Mouse (Mus musculus) heart, postnatal 4 days (tissue): ENCODE results near the gene Ifnl2. TPM values are rescaled to one million over a fixed set of nuclear protein-coding genes. Genes with fewer than 3 reads are reported as not detected.

Experiments used
- DNase-seq: peaks from one replicate; pipeline ENCODE4 v3.0.0; 2021
- total RNA-seq, 2 experiments: library from RNA; stranded (reverse); gene quantifications; 2 replicates each; pipeline ENCODE4 v1.2.3; 2021

Ifnl2 gene
- total RNA-seq, 2 experiments from 2014 or later, result not detected

DNA sequence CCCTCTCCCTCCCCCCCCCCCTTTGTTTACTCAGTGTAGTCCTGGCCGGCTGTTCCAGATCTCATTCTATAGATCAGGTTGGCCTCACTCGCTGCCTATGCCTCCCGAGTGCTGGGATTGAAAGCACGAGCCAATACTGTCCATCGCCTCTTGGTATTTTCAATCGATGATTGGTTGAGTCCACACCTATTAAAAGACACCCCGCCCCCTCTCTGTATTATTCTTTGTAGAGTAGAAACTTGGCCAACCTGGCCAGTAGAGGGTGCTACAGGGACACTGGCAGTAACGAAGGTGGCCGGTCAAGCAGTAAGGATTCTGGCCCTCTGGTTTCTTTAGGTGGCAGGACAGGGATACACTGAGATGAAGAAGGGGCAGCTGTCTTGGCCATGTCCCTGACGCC lies 19.8 kb downstream of the Ifnl2 start:
- DNase-seq, result peak; percentile 64

DNA sequence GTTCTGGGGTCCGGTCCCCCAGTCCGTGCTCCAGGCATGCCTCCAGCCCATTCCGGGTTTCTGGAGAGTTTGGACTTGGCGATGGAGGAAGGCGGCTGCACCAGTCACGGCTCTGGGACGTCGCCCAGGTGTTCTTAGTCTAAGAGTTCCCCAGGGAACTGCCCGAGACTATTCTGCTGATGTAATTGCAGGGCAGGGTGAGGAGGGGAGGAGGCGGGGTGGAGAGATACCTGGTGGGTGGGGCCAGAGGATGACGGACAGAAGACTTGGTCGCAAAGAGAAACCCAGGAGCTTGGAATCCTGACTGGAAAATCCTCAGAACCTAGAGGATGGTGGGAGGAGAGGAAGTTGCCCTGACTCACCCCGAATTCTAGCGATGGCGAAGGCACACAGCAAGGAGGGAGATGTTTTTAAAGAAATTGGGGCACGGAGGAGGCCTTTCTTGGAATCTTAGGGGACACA lies 22.2 kb downstream of the Ifnl2 start:
- no peak for DNase-seq

DNA sequence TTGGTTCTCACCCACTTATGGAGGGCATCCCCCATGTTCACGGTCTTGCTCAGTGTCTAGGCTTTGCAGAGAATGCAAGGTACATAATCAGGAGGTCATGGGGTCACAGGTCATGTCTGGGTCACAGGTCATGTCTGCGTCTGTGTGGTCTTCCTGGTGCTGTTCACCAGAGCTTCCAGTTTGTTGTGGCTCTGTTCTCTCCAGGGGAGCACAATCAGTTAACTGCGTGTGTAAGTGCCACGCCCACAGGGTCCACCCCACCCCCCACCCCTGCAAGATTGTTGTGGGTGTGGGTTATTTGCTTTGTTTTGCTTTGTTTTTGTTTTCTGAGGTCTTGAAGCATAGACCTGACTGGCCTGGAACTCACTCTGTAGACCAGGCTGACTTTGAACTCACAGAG lies 26.1 kb downstream of the Ifnl2 start:
- DNase-seq, result no peak

DNA sequence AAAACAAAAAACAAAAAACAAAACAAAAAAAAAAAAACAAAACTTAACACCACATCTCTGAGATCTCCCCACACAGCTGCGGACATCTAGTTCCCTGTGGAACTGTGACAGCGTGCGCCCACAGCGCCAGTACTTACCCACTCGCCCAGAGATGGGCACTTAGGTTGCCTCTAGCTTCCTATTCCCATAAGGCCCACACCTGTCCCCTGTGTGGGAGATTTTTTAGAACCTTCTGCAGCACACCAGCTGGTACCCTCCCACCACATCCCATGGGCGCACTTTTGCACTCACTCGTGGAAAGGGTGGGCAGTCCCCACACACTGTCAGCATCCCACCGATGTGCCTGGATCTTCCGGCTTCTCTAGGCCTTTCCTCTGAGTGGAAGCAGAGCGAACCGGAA lies 27.4 kb downstream of the Ifnl2 start:
- no peak for DNase-seq

DNA sequence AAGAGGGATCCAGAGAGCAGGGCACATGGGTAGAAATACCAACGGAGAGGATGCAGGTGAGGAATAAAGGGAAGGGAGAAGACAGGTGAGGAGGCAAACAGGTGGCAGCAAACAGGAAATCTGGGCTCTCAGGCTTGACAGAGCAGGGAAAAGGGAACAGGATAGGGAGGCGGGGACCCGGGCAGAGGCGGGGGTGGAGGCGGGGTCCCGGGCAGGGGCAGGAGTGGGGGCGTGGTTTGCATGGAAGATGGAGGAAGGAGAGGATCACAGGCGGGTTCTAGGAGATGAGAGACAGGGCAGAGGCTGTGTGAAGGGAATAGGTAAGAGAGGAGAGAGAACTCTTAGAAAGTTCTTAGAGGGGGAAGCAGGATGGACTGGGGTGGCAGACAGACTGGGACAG lies 31.4 kb downstream of the Ifnl2 start:
- no peak for DNase-seq

GRCm38 (mm10) chr7:28477363-28477762 lies 32.9 kb downstream of the Ifnl2 start:
- no peak for DNase-seq

DNA sequence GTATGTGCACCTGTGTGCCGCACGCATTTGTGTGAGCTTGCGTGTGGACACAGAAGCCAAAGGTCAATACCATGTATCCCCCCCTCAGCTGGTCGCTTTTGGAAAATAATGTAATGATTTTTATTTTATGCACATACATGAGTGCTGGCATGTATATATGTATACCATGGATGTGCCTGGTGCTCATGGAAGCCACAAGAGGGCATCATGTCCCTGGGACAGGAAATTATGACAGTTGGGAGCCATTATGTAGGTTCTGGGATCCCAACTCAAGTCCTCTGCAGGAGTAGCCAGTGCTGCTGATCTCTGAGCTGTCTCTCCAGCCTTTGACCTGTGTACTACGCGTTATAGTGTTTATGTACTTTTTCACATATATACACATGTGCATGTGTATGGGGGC lies 34.1 kb downstream of the Ifnl2 start:
- DNase-seq, result no peak

- DNase-seq, result peak; percentile 63
Measured at GRCm38 (mm10) chr7:28467213-28467751, 43.0 kb downstream of the Ifnl2 start.

DNA sequence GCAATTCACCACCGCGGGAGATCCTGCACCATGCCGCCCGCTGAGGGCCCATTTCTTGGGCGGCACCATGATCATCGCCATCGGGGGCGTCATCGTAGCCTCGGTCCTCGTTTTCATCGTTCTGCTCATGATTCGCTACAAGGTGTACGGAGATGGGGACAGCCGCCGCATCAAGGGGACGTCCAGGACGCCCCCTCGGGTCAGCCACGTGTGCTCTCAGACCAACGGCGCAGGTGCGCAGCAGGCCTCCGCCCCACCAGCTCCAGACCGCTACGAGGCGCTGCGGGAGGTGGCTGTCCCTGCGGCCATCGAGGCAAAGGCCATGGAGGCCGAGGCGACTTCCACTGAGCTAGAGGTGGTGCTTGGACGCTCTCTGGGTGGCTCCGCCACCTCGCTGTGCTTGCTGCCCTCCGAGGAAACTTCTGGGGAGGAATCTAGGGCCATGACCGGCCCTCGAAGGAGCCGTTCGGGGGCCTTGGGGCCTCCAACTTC lies 43.5 kb downstream of the Ifnl2 start:
- DNase-seq, result no peak

DNA sequence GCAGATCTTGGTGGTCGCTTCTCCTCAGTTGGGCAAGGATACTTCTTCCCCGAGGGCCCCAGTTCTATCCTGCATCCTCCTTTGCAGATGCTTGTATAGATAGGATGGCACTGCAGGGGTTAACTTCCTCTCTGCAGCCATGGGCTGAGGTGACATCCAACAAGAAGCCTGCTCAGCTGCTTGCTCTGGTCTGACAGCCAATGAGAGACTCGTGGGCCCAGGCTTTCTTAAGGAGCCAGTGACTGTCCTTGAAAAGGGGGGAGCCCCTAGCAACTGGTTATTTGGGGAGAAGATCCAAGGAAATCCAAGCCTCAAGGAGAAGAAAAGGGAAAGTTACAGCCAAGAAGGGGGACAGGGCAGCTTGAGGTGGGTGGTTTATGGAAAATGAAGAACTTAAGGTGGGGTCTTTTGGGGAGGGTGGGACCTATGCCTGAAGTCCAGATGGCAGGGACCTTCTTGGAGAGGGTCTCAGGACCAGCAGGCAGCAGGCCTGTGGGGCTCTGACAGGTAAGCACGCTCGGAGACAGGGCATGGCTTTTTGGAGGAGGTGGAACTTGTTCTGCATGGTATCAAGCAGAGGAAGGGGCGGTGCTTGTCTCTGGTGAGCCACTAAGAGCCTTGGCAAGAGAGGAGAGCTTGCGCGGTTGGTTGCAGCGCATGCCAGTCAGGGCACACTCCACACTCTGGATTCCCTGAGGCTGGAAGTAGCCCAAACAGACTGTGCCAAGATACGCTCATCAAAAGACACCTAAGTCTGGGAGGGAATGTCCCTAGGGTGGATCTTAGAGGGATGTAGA lies 45.6 kb downstream of the Ifnl2 start:
- DNase-seq, result peak; percentile 58

DNA sequence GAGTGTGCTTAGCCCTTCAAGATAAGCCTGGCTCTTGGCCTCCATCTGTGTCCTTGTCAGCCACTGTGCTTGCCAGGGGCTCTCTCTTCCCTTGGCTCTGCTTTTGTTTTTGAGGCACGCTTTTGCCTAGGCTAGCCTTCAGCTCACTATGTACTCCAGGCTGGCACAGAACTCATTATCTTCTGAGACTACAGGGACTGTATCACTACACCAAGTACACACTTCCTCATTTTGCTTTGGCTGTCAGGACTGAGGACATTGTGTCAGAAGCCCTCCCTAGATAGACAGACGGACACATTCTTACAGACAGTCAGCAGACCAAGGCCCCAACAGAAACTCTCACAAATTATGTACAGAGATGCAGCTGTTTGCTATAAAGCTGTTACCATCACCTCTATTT lies 47.5 kb downstream of the Ifnl2 start:
- no peak for DNase-seq

GRCm38 (mm10) chr7:28460361-28460760 lies 49.9 kb downstream of the Ifnl2 start:
- DNase-seq, result no peak

Other genes starting within 250 kb of the Ifnl2 start
- 10 to 100 TPM; 13.7 to 19.7 TPM for gene Eid2, start 242.6 kb downstream of the Ifnl2 start, total RNA-seq
- gene Eid2b, start 232.7 kb downstream of the Ifnl2 start, total RNA-seq, result 10 to 100 TPM in 1 of 2 experiments, 1 to 10 TPM in 1; 8.5 to 10.9 TPM
- not detected for gene Selenov, start 219.3 kb downstream of the Ifnl2 start, total RNA-seq
- not detected for gene Dll3, start 208.2 kb downstream of the Ifnl2 start, total RNA-seq
- gene Timm50, start 198.4 kb downstream of the Ifnl2 start, total RNA-seq, result 10 to 100 TPM; 68.6 to 76.6 TPM
- 10 to 100 TPM; 58.7 to 62.7 TPM for gene Supt5, start 171.7 kb downstream of the Ifnl2 start, total RNA-seq
- 1,000 to 10,000 TPM in 1 of 2 experiments, 100 to 1,000 TPM in 1; 972 to 1,025 TPM for gene Rps16, start 159.8 kb downstream of the Ifnl2 start, total RNA-seq
- gene Plekhg2, start 137.9 kb downstream of the Ifnl2 start, total RNA-seq, result 10 to 100 TPM; 42.1 to 42.9 TPM
- gene Zfp36, start 130.2 kb downstream of the Ifnl2 start, total RNA-seq, result 10 to 100 TPM; 12.7 to 12.9 TPM
- gene Med29, start 117.7 kb downstream of the Ifnl2 start, total RNA-seq, result 10 to 100 TPM; 22.9 to 24.5 TPM
- gene Paf1, start 117.5 kb downstream of the Ifnl2 start, total RNA-seq, result 10 to 100 TPM; 50.1 to 53.5 TPM
- 1 to 10 TPM; 7.1 to 7.5 TPM for gene Gmfg, start 73.0 kb downstream of the Ifnl2 start, total RNA-seq
- 1 to 10 TPM; 2.5 to 3.3 TPM for gene Lrfn1, start 58.5 kb downstream of the Ifnl2 start, total RNA-seq
- not detected for gene Ifnl3, start 12.4 kb upstream of the Ifnl2 start, total RNA-seq
- not detected for gene Sycn, start 30.4 kb upstream of the Ifnl2 start, total RNA-seq
- gene Nccrp1, start 36.8 kb upstream of the Ifnl2 start, total RNA-seq, result not detected
- 10 to 100 TPM; 49.2 to 50.5 TPM for gene Samd4b, start 87.7 kb upstream of the Ifnl2 start, total RNA-seq
- 10 to 100 TPM; 21.6 to 22.1 TPM for gene Pak4, start 87.7 kb upstream of the Ifnl2 start, total RNA-seq
- gene Acp7, start 120.9 kb upstream of the Ifnl2 start, total RNA-seq, result not detected
- gene Fbxo27, start 182.4 kb upstream of the Ifnl2 start, total RNA-seq, result 1 to 10 TPM; 2.2 TPM
- gene Fbxo17, start 206.3 kb upstream of the Ifnl2 start, total RNA-seq, result 1 to 10 TPM; 2.6 to 4.2 TPM
- gene Mrps12, start 231.4 kb upstream of the Ifnl2 start, total RNA-seq, result 10 to 100 TPM; 44.5 to 45.9 TPM
- 10 to 100 TPM; 19.3 to 19.9 TPM for gene Sars2, start 231.5 kb upstream of the Ifnl2 start, total RNA-seq
- gene Ccer2, start 245.7 kb upstream of the Ifnl2 start, total RNA-seq, result not detected